8 mouse cellular contexts compared by ENCODE assay signal in genomic region chr6:47594141-47594835, GRCm38 (mm10). TPM values are rescaled to one million over a fixed set of nuclear protein-coding genes. Genes with fewer than 3 reads are reported as not detected.
DNase-seq lines count a peak whose midpoint lies in the region; ATAC-seq and TF ChIP-seq lines count a peak whose summit lies in the region.

No protein-coding gene starts in this region.

- peak overlapping the region; percentile 99 for H3K4me3 ChIP-seq in hindbrain, embryonic 15.5 days

- H3K27ac ChIP-seq in hindbrain, embryonic 15.5 days (replicated peaks) = peak overlapping the region; percentile 98

- peak overlapping the region; percentile 95 for H3K9ac ChIP-seq in hindbrain, embryonic 15.5 days

- H3K9me3 ChIP-seq in hindbrain, embryonic 15.5 days = no peaks in the 10 kb centered on the region

- peak; percentile 75 for ATAC-seq in Patski
- peak; percentile 80 for ATAC-seq in hindbrain, embryonic 15.5 days (ENCODE audit: low FRiP score, low read depth)

- H3K4me1 ChIP-seq in hindbrain, embryonic 15.5 days (replicated peaks) = peaks cover 24% of the 10 kb centered on the region

- in situ Hi-C loops in Patski (cut with MboI; ENCODE audit: low pct_unique_long_range_greater_than_20kb) = no loop called here

- H3K36me3 ChIP-seq in hindbrain, embryonic 15.5 days = no peaks in the 10 kb centered on the region

- WGBS in hindbrain, embryonic 15.5 days = under 1% methylated on average over 64 of the region's 74 CpGs

- no peaks in the 10 kb centered on the region for H3K27me3 ChIP-seq in Patski
- H3K27me3 ChIP-seq in hindbrain, embryonic 15.5 days = no peaks in the 10 kb centered on the region

- POLR2A ChIA-PET in Patski (lab: Charles Lee) = no interaction called here

- DNase-seq in Patski (ENCODE audit: low read depth, low spot score) = no peak
- DNase-seq in cerebellum, postnatal 25 days = peak; percentile 81 to 84
- DNase-seq in frontal cortex, postnatal 25 days (ENCODE audit: low spot score in 2 of 2) = peak; percentile 41 to 45
- DNase-seq in left cerebral cortex, adult 11 months (ENCODE audit: low spot score) = peak; percentile 18
- DNase-seq in lung, postnatal 4 days = peak; percentile 84 to 85
- DNase-seq in retina, postnatal 7 days (ENCODE audit: low read depth, low spot score) = peak; percentile 57
- peak; percentile 52 to 73 for DNase-seq in urinary bladder, adult 18-20 months (ENCODE audit: low spot score in 2 of 2)

- peak overlapping the region; percentile 66 for H3K4me2 ChIP-seq in hindbrain, embryonic 15.5 days

- no peak for TF ChIP-seq CTCF in Patski (IDR thresholded peaks at IDR 0.05)

- CTCF ChIA-PET in Patski (lab: Charles Lee) = no interaction called here

RNA-seq across cellular contexts. Expression of gene Ezh2, which starts 0.9 kb away (rescaled TPM):
- 125 TPM for polyA plus RNA-seq in Patski (2021)
- polyA plus RNA-seq in hindbrain, embryonic 15.5 days (2015; fragmentation: Nextera tagmentation; extraction: Ambion mirVana) = 53.0 and 73.2 TPM in 2 replicates
